Mouse (Mus musculus) liver, postnatal 0 days (tissue): Measurements from ENCODE around the gene Exosc6. TPM values are rescaled to one million over a fixed set of nuclear protein-coding genes. Genes with fewer than 3 reads are reported as not detected.
A peak's percentile ranks its signal among the peaks of the same experiment; 100 is the strongest.

ENCODE experiments used
- ATAC-seq: fragments of 200-750 bp; cut with Nextera tagmentation; 2 replicates; pipeline ENCODE4 v1.8.0; 2017; ENCODE audit warnings: mild to moderate bottlenecking, moderate library complexity
- DNase-seq: peaks from one replicate; pipeline ENCODE4 v3.0.0-alpha.2; 2016
- H3K27ac ChIP-seq: fragments of 300-500 bp; sonication (generic); 2 replicates; pipeline ENCODE4 v1.5.1; 2014; ENCODE audit warnings: antibody characterized with exemption, moderate library complexity, mild to moderate bottlenecking, low read depth
- H3K27me3 ChIP-seq: fragments of 300-500 bp; sonication (generic); 2 replicates; pipeline ENCODE4 v1.6.1; 2014; ENCODE audit warnings: low read length, control low read depth, mixed read lengths; ENCODE audit not compliant: insufficient read depth
- H3K36me3 ChIP-seq: fragments of 300-500 bp; sonication (generic); replicated peaks from 2 replicates; pipeline ENCODE4 v1.6.1; 2014; ENCODE audit warnings: mild to moderate bottlenecking, control low read depth, low read length, moderate library complexity, mixed read lengths; ENCODE audit not compliant: insufficient read depth
- H3K4me1 ChIP-seq: fragments of 300-500 bp; sonication (generic); 2 replicates; pipeline ENCODE4 v1.6.1; 2014; ENCODE audit warnings: antibody characterized with exemption, mild to moderate bottlenecking, control low read depth; ENCODE audit not compliant: insufficient read depth
- H3K4me2 ChIP-seq: fragments of 300-500 bp; sonication (generic); 2 replicates; pipeline ENCODE4 v1.6.1; 2014; ENCODE audit warnings: low read depth, mild to moderate bottlenecking, low read length, moderate library complexity, mixed read lengths
- H3K4me3 ChIP-seq: fragments of 300-500 bp; sonication (generic); 2 replicates; pipeline ENCODE4 v1.5.1; 2014; ENCODE audit warnings: low read depth, low read length
- H3K9ac ChIP-seq: fragments of 300-500 bp; sonication (generic); replicated peaks from 2 replicates; pipeline ENCODE4 v1.6.1; 2014; ENCODE audit warnings: mild to moderate bottlenecking, moderate library complexity
- H3K9me3 ChIP-seq: fragments of 300-500 bp; sonication (generic); 2 replicates; pipeline ENCODE4 v1.6.1; 2016; ENCODE audit warnings: mild to moderate bottlenecking, control low read depth, low read length, mixed read lengths
- CTCF ChIP-seq: sonication (generic); IDR thresholded peaks from 2 replicates; pipeline ENCODE4 v1.5.1; 2016; ENCODE audit warnings: antibody characterized with exemption, low read depth
- EP300 ChIP-seq: IDR thresholded peaks from 2 replicates; pipeline ENCODE4 v1.6.1; 2016; ENCODE audit warnings: antibody characterized with exemption, low read depth, mild to moderate bottlenecking
- WGBS: fragments of 180-500 bp; shearing (Covaris S2); extraction: QIAGEN DNeasy Blood & Tissue Kit; methylation state at CpG from one replicate; pipeline ENCODE4 v1.1.7; 2014; ENCODE audit not compliant: insufficient replicate concordance; 5-methylcytosine and 5-hydroxymethylcytosine counted together
- polyA plus RNA-seq: library from polyadenylated mRNA; unstranded; fragments of >200 nt; fragmentation: Nextera tagmentation; extraction: Ambion mirVana; gene quantifications from 2 replicates; pipeline ENCODE4 v1.2.1, GENCODE M21; 2015

Exosc6 gene
- polyA plus RNA-seq, 1 experiment from 2014 or later: 6.1 TPM

GRCm38 (mm10) chr8:111056691-111057293 lies 653 bp downstream of the Exosc6 start:
- H3K27ac ChIP-seq: peak overlapping the region; percentile 72
- no peaks in the 10 kb centered on the region for H3K27me3 ChIP-seq
- H3K4me2 ChIP-seq: peak overlapping the region; percentile 98
- DNase-seq (peak; percentile 57), ATAC-seq (peak; percentile 74)
- peak overlapping the region; percentile 78 for H3K9ac ChIP-seq
- H3K9me3 ChIP-seq: no peaks in the 10 kb centered on the region
- H3K4me1 ChIP-seq: peaks cover 23% of the 10 kb centered on the region
- under 1% methylated on average over 43 of the region's 63 CpGs for WGBS
- peak overlapping the region; percentile 90 for H3K4me3 ChIP-seq
- peaks cover 37% of the 10 kb centered on the region for H3K36me3 ChIP-seq
- no peak for TF ChIP-seq EP300
- no peak for TF ChIP-seq CTCF

- TF ChIP-seq CTCF (no peak), EP300 (no peak)
- no peak for ATAC-seq
- Histone ChIP-seq H3K4me3 (no peak overlapping the region), H3K4me2 (no peak overlapping the region), H3K9me3 (no peaks in the 10 kb centered on the region), H3K27ac (no peak overlapping the region), H3K4me1 (peaks cover 32% of the 10 kb centered on the region), H3K27me3 (no peaks in the 10 kb centered on the region), H3K9ac (no peak overlapping the region), H3K36me3 (peaks cover 15% of the 10 kb centered on the region)
- WGBS: 55% methylated on average over 2 of the region's 2 CpGs
- DNase-seq: no peak
These were observed 2.9 kb downstream of the Exosc6 start for GRCm38 (mm10) chr8:111058946-111059572.

DNA sequence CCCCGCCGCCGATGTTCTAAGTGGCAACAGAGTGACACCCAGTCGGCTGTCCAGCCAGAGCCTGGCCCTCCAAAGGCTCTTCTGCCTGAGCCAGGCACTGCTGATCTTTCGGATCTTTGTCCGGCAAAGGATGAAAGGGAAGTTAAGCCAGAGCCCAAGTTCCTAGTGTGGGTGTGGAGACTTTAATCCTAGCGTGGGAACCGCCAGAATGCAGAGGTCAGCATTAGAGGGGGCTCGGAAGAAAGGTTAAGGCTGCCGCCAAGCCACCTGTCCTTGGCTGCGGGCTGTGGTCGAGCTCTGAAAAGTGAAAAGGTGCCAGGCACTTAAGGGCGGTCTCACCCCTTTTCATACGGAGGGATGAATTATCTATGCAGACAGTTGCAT lies 5.5 kb downstream of the Exosc6 start:
- 3% methylated on average over 14 of the region's 14 CpGs for WGBS
- no peak; the same call in 1 of the 2 replicates for ATAC-seq

DNA sequence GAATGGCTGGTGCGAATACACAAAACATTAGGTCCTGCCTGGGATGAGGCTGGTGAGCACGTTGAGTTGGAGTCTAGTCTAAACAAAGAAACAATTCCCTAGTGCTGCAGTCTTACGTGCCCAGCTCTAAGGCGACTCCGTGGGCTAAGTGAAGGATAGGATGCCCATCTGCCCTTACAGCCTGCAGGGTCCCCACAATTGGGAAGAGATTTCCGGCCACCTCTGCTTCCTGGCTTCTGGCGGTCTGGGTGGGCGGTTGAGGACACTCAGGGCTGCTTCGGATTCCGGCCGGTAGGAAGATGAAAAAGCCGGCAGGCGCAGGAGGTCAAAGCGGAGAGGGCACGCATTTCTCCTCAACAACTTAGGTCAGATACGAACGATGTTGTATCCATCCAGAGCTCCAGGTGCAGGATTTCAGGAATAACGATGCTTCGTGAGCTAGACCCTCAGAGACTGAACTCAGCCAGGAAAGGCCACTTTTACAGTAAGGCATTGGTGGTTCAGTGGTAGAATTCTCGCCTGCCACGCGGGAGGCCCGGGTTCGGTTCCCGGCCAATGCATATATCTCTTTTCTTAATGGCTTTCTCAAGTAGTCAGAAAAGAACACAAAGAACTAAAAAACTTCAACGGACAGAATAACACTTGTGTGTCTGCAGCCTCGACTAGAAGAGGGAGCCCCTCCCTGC lies 6.1 kb downstream of the Exosc6 start:
- peaks cover 27% of the 10 kb centered on the region for H3K4me1 ChIP-seq
- peak overlapping the region; percentile 59 for H3K9ac ChIP-seq
- DNase-seq: peak; percentile 87
- TF ChIP-seq EP300 (no peak), CTCF (no peak)
- peak overlapping the region; percentile 95 for H3K4me2 ChIP-seq
- under 1% methylated on average over 27 of the region's 27 CpGs for WGBS
- H3K27me3 ChIP-seq: no peaks in the 10 kb centered on the region
- H3K27ac ChIP-seq: no peak overlapping the region
- H3K4me3 ChIP-seq: peak overlapping the region; percentile 67
- ATAC-seq: peak; percentile 79
- H3K9me3 ChIP-seq: no peaks in the 10 kb centered on the region
- H3K36me3 ChIP-seq: no peaks in the 10 kb centered on the region

More for the DNA sequence above, 5.5 kb downstream of the Exosc6 start:
- H3K9ac ChIP-seq: peak overlapping the region; percentile 59
- TF ChIP-seq EP300 (no peak), CTCF (no peak)
- H3K9me3 ChIP-seq: no peaks in the 10 kb centered on the region
- H3K4me1 ChIP-seq: peaks cover 32% of the 10 kb centered on the region
- H3K36me3 ChIP-seq: no peaks in the 10 kb centered on the region
- no peaks in the 10 kb centered on the region for H3K27me3 ChIP-seq
- H3K4me3 ChIP-seq: peak overlapping the region; percentile 67
- no peak for DNase-seq
- no peak overlapping the region for H3K27ac ChIP-seq
- peak overlapping the region; percentile 95 for H3K4me2 ChIP-seq

GRCm38 (mm10) chr8:111062893-111063292 lies 6.8 kb downstream of the Exosc6 start:
- WGBS: 49% methylated on average over 2 of the region's 2 CpGs
- Histone ChIP-seq H3K4me2 (peak overlapping the region; percentile 95), H3K27ac (no peak overlapping the region), H3K4me1 (peaks cover 20% of the 10 kb centered on the region), H3K27me3 (no peaks in the 10 kb centered on the region), H3K9me3 (no peaks in the 10 kb centered on the region), H3K36me3 (no peaks in the 10 kb centered on the region), H3K4me3 (0 out of 2 replicates have a peak overlapping the region, but pooled peaks have one; percentile 67), H3K9ac (no peak overlapping the region)
- no peak for ATAC-seq
- no peak for TF ChIP-seq EP300
- TF ChIP-seq CTCF: no peak
- no peak for DNase-seq

- H3K4me3 ChIP-seq: no peak overlapping the region
- H3K27me3 ChIP-seq: no peaks in the 10 kb centered on the region
- TF ChIP-seq CTCF: no peak
- H3K4me2 ChIP-seq: no peak overlapping the region
- no peaks in the 10 kb centered on the region for H3K9me3 ChIP-seq
- no peaks in the 10 kb centered on the region for H3K36me3 ChIP-seq
- 52% methylated on average over 4 of the region's 4 CpGs for WGBS
- ATAC-seq: no peak
- peaks cover 14% of the 10 kb centered on the region for H3K4me1 ChIP-seq
- no peak overlapping the region for H3K9ac ChIP-seq
- no peak overlapping the region for H3K27ac ChIP-seq
- DNase-seq: no peak
These were observed 10.2 kb downstream of the Exosc6 start for GRCm38 (mm10) chr8:111066308-111066707.
